Mouse (Mus musculus) liver, postnatal 0 days (tissue): ENCODE results near the gene Mat1a.

Experiments
- CTCF ChIP-seq: sonication (generic); IDR thresholded peaks from 2 replicates; pipeline ENCODE4 v1.5.1; 2016; ENCODE audit warnings: antibody characterized with exemption, low read depth
- EP300 ChIP-seq: IDR thresholded peaks from 2 replicates; pipeline ENCODE4 v1.6.1; 2016; ENCODE audit warnings: antibody characterized with exemption, low read depth, mild to moderate bottlenecking

DNA sequence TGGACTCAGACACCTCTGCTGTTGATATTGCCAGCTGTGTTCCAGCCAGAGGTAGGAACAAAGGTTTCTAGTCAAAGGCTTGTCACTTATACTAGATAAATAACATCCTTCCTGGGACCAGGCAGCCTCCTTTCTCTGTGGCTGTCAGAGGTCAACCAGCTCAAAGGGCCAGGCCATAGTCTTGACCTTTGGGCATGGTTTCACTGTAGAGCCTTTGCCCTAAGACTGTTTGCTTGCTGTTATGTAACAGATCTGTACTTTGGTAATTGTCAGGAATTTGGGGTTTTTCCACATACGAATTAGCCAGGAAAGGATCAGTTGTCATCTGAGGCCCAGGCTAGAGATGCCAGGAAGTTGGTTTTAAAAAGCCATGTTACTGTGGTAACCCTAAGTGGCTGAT lies 55.9 kb downstream of the Mat1a start:
- TF ChIP-seq CTCF (no peak), EP300 (peak; percentile 70; the same call in 1 of the 2 replicates)
